ENCODE assay signal across 10 mouse cellular contexts in the genomic region with DNA sequence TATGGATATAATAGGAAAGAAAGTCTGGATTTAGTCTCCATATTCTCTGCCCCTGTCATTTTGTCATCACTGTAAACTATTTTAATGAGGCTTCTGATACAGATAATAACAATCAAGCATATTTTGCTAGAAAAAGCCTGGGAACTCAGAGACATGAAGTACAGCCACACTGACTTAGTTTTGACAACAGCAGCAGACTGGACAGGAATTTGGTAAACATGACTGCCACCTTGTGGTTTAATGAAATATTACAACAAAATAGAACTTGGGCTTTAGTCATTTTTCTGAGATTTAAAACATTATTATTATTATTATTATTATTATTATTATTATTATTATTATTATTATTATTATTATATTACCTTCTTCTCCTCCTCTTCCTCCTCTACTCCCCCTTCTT.
DNase-seq lines count a peak whose midpoint lies in the region; ATAC-seq lines count a peak whose summit lies in the region.
"Had no signal": no experiment of that assay in that cellular context is flagged by ENCODE, and none has a peak within 500 bp of the region (broad histone marks: within the 10 kb centered on the region; RNA-seq: fewer than 3 reads in every experiment).

No protein-coding gene starts in this region.

- H3K4me2 ChIP-seq in forebrain, embryonic 14.5 days (ENCODE audit: low read length): no peak overlapping the region
- H3K4me2 ChIP-seq: heart, embryonic 11.5 days; lung, embryonic 15.5 days had no signal

- no peak overlapping the region for H3K4me3 ChIP-seq in forebrain, embryonic 14.5 days (ENCODE audit: low read depth, low read length)
- H3K4me3 ChIP-seq: lung, embryonic 15.5 days had no signal

- peak; percentile 68 for ATAC-seq in forebrain, embryonic 14.5 days

- no peaks in the 10 kb centered on the region for H3K9me3 ChIP-seq in forebrain, embryonic 14.5 days (replicated peaks; ENCODE audit: control insufficient read depth, low read length)
- H3K9me3 ChIP-seq: lung, embryonic 15.5 days had no signal

- DNase-seq in cerebellum, postnatal 10 days: peak; percentile 8 to 65
- DNase-seq in cerebellum, adult 11-12 months: no peak
- DNase-seq in lung, postnatal 25 days (ENCODE audit: low spot score): peak; percentile 12
- no peak for DNase-seq in lung, postnatal 14 days
- peak; percentile 73 for DNase-seq in forebrain, embryonic 14.5 days (ENCODE audit: low spot score)
- DNase-seq in retina, postnatal 1 day: peak; percentile 47
- no peak for DNase-seq in gastrocnemius, postnatal 14 days
- no peak for DNase-seq in cerebellum, postnatal 25 days

- H3K9ac ChIP-seq in forebrain, embryonic 14.5 days (ENCODE audit: low read length): no peak overlapping the region
- H3K9ac ChIP-seq: lung, embryonic 15.5 days had no signal

- no peaks in the 10 kb centered on the region for H3K27me3 ChIP-seq in forebrain, embryonic 14.5 days (replicated peaks; ENCODE audit: control insufficient read depth, insufficient read depth, low read length)
- H3K27me3 ChIP-seq: lung, embryonic 15.5 days had no signal

- H3K4me1 ChIP-seq in forebrain, embryonic 14.5 days (ENCODE audit: control insufficient read depth, insufficient read depth, low read length): no peaks in the 10 kb centered on the region
- H3K4me1 ChIP-seq: lung, embryonic 15.5 days had no signal

- H3K27ac ChIP-seq in forebrain, embryonic 14.5 days (ENCODE audit: low read depth, low read length): no peak overlapping the region
- H3K27ac ChIP-seq: lung, embryonic 15.5 days had no signal

- intact Hi-C loops in gastrocnemius, postnatal 14 days (cut with DNase I; ENCODE audit: low total_unique reads): no loop called here

- no peaks in the 10 kb centered on the region for H3K36me3 ChIP-seq in forebrain, embryonic 14.5 days (ENCODE audit: control insufficient read depth, insufficient read depth, low read length)
- H3K36me3 ChIP-seq: lung, embryonic 15.5 days had no signal

Comparison
In these comparisons a context has a peak if more than half of its experiments do, and no peak if none do; other contexts are left out.
1. DNase-seq: peak in cerebellum, postnatal 10 days (2 of 2), lung, postnatal 25 days (single experiment), forebrain, embryonic 14.5 days (single experiment) and retina, postnatal 1 day (single experiment); none in cerebellum, adult 11-12 months (single experiment), lung, postnatal 14 days (single experiment), gastrocnemius, postnatal 14 days (single experiment) and cerebellum, postnatal 25 days (0 of 2).